Mouse (Mus musculus): ENCODE results near the gene Crocc.

GRCm38 (mm10) chr4:141016311-141016710 is 44.0 kb downstream of the Crocc start:
- TF ChIP-seq CTCF (IDR thresholded peaks at IDR 0.05; ENCODE audit: extremely low read depth, insufficient read length, insufficient replicate concordance, low read depth, low read length) (no peak), POLR2A (IDR thresholded peaks at IDR 0.05; ENCODE audit: low read depth, low read length) (no peak)
